Mouse (Mus musculus) MEL (cell line): ENCODE measurements around the gene Slco2a1. TPM values are rescaled to one million over a fixed set of nuclear protein-coding genes. Genes with fewer than 3 reads are reported as not detected.

ENCODE experiments used
- DNase-seq: peaks from one replicate; pipeline ENCODE4 v3.0.0; 2011; ENCODE audit warnings: low read depth, low spot score
- H3K27ac ChIP-seq: 2 replicates; pipeline ENCODE4 v1.5.1; 2012; ENCODE audit warnings: low read depth, mild to moderate bottlenecking, control low read depth, low read length, moderate library complexity; ENCODE audit not compliant: control insufficient read depth
- H3K27me3 ChIP-seq, 2 experiments: fragments of 150-350 bp in 1 of 2; sonication (generic) in 1 of 2; 2 replicates each; pipeline ENCODE4 v1.6.1; 2012; ENCODE audit warnings: low read length in 2 of 2, mild to moderate bottlenecking in 2 of 2, improper control_type of control experiment in 1 of 2, moderate library complexity in 1 of 2; ENCODE audit not compliant: insufficient read depth in 2 of 2, control insufficient read depth in 1 of 2
- H3K36me3 ChIP-seq, 2 experiments: 2 replicates each; pipeline ENCODE4 v1.6.1; 2012 to 2014; ENCODE audit warnings: low read length in 2 of 2, improper control_type of control experiment in 1 of 2, inconsistent platforms in 1 of 2, mild to moderate bottlenecking in 1 of 2; ENCODE audit not compliant: insufficient read depth in 2 of 2, control insufficient read depth in 1 of 2
- H3K4me1 ChIP-seq, 2 experiments: fragments of 150-350 bp in 1 of 2; sonication (generic) in 1 of 2; 2 replicates each; pipeline ENCODE4 v1.6.1; 2012; ENCODE audit warnings: low read length in 2 of 2, improper control_type of control experiment in 1 of 2, mild to moderate bottlenecking in 1 of 2; ENCODE audit not compliant: insufficient read depth in 2 of 2, control insufficient read depth in 1 of 2
- H3K4me3 ChIP-seq, 2 experiments: fragments of 150-350 bp in 1 of 2; sonication (generic) in 1 of 2; 2 replicates each; pipeline ENCODE4 v1.5.1; 2012; ENCODE audit warnings: low read depth in 2 of 2, low read length in 2 of 2, mild to moderate bottlenecking in 2 of 2, moderate library complexity in 2 of 2, control low read depth in 1 of 2, improper control_type of control experiment in 1 of 2; ENCODE audit not compliant: control insufficient read depth in 1 of 2, insufficient read depth in 1 of 2
- H3K79me2 ChIP-seq: 2 replicates; pipeline ENCODE4 v1.6.1; 2012; ENCODE audit warnings: mild to moderate bottlenecking, low read length, moderate library complexity; ENCODE audit not compliant: control insufficient read depth, poor library complexity, insufficient read depth
- H3K9ac ChIP-seq: 2 replicates; pipeline ENCODE4 v1.6.1; 2012; ENCODE audit warnings: low read depth, mild to moderate bottlenecking, control low read depth, low read length, moderate library complexity; ENCODE audit not compliant: control insufficient read depth, poor library complexity, severe bottlenecking
- H3K9me3 ChIP-seq: fragments of 150-350 bp; sonication (generic); replicated peaks from 2 replicates; pipeline ENCODE4 v1.6.1; 2012; ENCODE audit warnings: mild to moderate bottlenecking, low read length, improper control_type of control experiment, moderate library complexity; ENCODE audit not compliant: insufficient read depth
- BHLHE40 ChIP-seq: IDR thresholded peaks from 2 replicates; pipeline ENCODE4 v1.6.1; 2012; ENCODE audit warnings: low read depth, mild to moderate bottlenecking, inconsistent platforms, low read length, improper control_type of control experiment, borderline replicate concordance
- CHD1 ChIP-seq: IDR thresholded peaks from 2 replicates; pipeline ENCODE4 v1.6.1; 2012; ENCODE audit warnings: low read depth, mild to moderate bottlenecking, inconsistent platforms, low read length, improper control_type of control experiment
- CHD2 ChIP-seq: IDR thresholded peaks from 2 replicates; pipeline ENCODE4 v1.6.1; 2011; ENCODE audit warnings: low read length, improper control_type of control experiment
- CTCF ChIP-seq, 3 experiments: IDR thresholded peaks in 2 of 3; conservative IDR thresholded peaks in 1 of 3; 2 replicates each; pipeline ENCODE4 v1.5.1; 2011 to 2012; ENCODE audit warnings: low read length in 3 of 3, low read depth in 2 of 3, mild to moderate bottlenecking in 2 of 3, improper control_type of control experiment in 1 of 3, inconsistent platforms in 1 of 3, mixed read lengths in 1 of 3, moderate library complexity in 1 of 3; ENCODE audit not compliant: control insufficient read depth in 1 of 3, insufficient read depth in 1 of 3, poor library complexity in 1 of 3, severe bottlenecking in 1 of 3
- E2F4 ChIP-seq: IDR thresholded peaks from 2 replicates; pipeline ENCODE4 v1.6.1; 2011; ENCODE audit warnings: low read depth, low read length, improper control_type of control experiment, borderline replicate concordance
- ELF1 ChIP-seq: IDR thresholded peaks from 2 replicates; pipeline ENCODE4 v1.6.1; 2014; ENCODE audit warnings: low read depth, mild to moderate bottlenecking, inconsistent platforms, low read length, improper control_type of control experiment, moderate library complexity
- EP300 ChIP-seq, 2 experiments: IDR thresholded peaks; 2 replicates each; pipeline ENCODE4 v1.6.1; 2011; ENCODE audit warnings: improper control_type of control experiment in 2 of 2, low read length in 2 of 2, low read depth in 1 of 2, mild to moderate bottlenecking in 1 of 2
- ETS1 ChIP-seq: IDR thresholded peaks from 2 replicates; pipeline ENCODE4 v1.6.1; 2012; ENCODE audit warnings: low read depth, mild to moderate bottlenecking, inconsistent platforms, low read length, improper control_type of control experiment, moderate library complexity
- GABPA ChIP-seq: IDR thresholded peaks from 2 replicates; pipeline ENCODE4 v1.6.1; 2012; ENCODE audit warnings: low read depth, mild to moderate bottlenecking, inconsistent platforms, low read length, improper control_type of control experiment, moderate library complexity
- GATA1 ChIP-seq: IDR thresholded peaks from 2 replicates; pipeline ENCODE4 v1.6.1; 2011; ENCODE audit warnings: low read depth, low read length, improper control_type of control experiment
- HCFC1 ChIP-seq: IDR thresholded peaks from 2 replicates; pipeline ENCODE4 v1.6.1; 2012; ENCODE audit warnings: low read depth, mild to moderate bottlenecking, inconsistent platforms, low read length, improper control_type of control experiment, moderate library complexity
- JUND ChIP-seq: IDR thresholded peaks from 2 replicates; pipeline ENCODE4 v1.6.1; 2011; ENCODE audit warnings: low read depth, mild to moderate bottlenecking, improper control_type of control experiment, low read length
- KAT2A ChIP-seq: conservative IDR thresholded peaks from 2 replicates; pipeline ENCODE4 v1.6.1; 2012; ENCODE audit warnings: low read depth, low read length, improper control_type of control experiment, inconsistent platforms
- MAFK ChIP-seq: IDR thresholded peaks from 2 replicates; pipeline ENCODE4 v1.6.1; 2011; ENCODE audit warnings: low read depth, mild to moderate bottlenecking, low read length, improper control_type of control experiment, borderline replicate concordance
- MAX ChIP-seq: IDR thresholded peaks from 2 replicates; pipeline ENCODE4 v1.6.1; 2011; ENCODE audit warnings: low read length, improper control_type of control experiment
- MXI1 ChIP-seq: IDR thresholded peaks from 2 replicates; pipeline ENCODE4 v1.6.1; 2011; ENCODE audit warnings: mild to moderate bottlenecking, low read depth, low read length, improper control_type of control experiment
- NELFE ChIP-seq: IDR thresholded peaks from 2 replicates; pipeline ENCODE4 v1.6.1; 2011; ENCODE audit warnings: low read depth, low read length, improper control_type of control experiment
- POLR2AphosphoS2 ChIP-seq: IDR thresholded peaks from 2 replicates; pipeline ENCODE4 v1.6.1; 2011; ENCODE audit warnings: low read length, improper control_type of control experiment
- POLR2AphosphoS5 ChIP-seq: IDR thresholded peaks from 2 replicates; pipeline ENCODE4 v1.6.1; 2012; ENCODE audit warnings: low read depth, borderline replicate concordance, mild to moderate bottlenecking, inconsistent platforms, low read length, moderate library complexity, mixed read lengths
- RAD21 ChIP-seq: IDR thresholded peaks from 2 replicates; pipeline ENCODE4 v1.6.1; 2011; ENCODE audit warnings: mild to moderate bottlenecking, low read depth, low read length, improper control_type of control experiment
- RCOR1 ChIP-seq: IDR thresholded peaks from 2 replicates; pipeline ENCODE4 v1.6.1; 2012; ENCODE audit warnings: low read depth, mild to moderate bottlenecking, inconsistent platforms, low read length, improper control_type of control experiment
- SIN3A ChIP-seq: IDR thresholded peaks from 2 replicates; pipeline ENCODE4 v1.6.1; 2012; ENCODE audit warnings: low read length, improper control_type of control experiment, inconsistent platforms
- SMC3 ChIP-seq: IDR thresholded peaks from 2 replicates; pipeline ENCODE4 v1.6.1; 2011; ENCODE audit warnings: low read depth, low read length, improper control_type of control experiment
- TAL1 ChIP-seq: IDR thresholded peaks from 2 replicates; pipeline ENCODE4 v1.6.1; 2012; ENCODE audit warnings: mild to moderate bottlenecking, inconsistent platforms, low read length, moderate library complexity, mixed read lengths
- TBP ChIP-seq: IDR thresholded peaks from 2 replicates; pipeline ENCODE4 v1.8.0; 2011; ENCODE audit warnings: low read depth, low read length, improper control_type of control experiment
- TCF12 ChIP-seq: IDR thresholded peaks from 2 replicates; pipeline ENCODE4 v1.6.1; 2014; ENCODE audit warnings: low read depth, mild to moderate bottlenecking, inconsistent platforms, low read length, improper control_type of control experiment, moderate library complexity
- USF2 ChIP-seq, 2 experiments: IDR thresholded peaks; 2 replicates each; pipeline ENCODE4 v1.6.1; 2011 to 2012; ENCODE audit warnings: improper control_type of control experiment in 2 of 2, low read length in 2 of 2, borderline replicate concordance in 1 of 2, inconsistent platforms in 1 of 2, low read depth in 1 of 2, mild to moderate bottlenecking in 1 of 2; ENCODE audit not compliant: insufficient read depth in 1 of 2
- ZC3H11A ChIP-seq: IDR thresholded peaks from 2 replicates; pipeline ENCODE4 v1.6.1; 2012; ENCODE audit warnings: low read depth, mild to moderate bottlenecking, inconsistent platforms, low read length, improper control_type of control experiment
- ZKSCAN1 ChIP-seq: IDR thresholded peaks from 2 replicates; pipeline ENCODE4 v1.6.1; 2012; ENCODE audit warnings: low read depth, mild to moderate bottlenecking, inconsistent platforms, low read length, improper control_type of control experiment, moderate library complexity
- ZMIZ1 ChIP-seq: IDR thresholded peaks from 2 replicates; pipeline ENCODE4 v1.6.1; 2012; ENCODE audit warnings: low read depth, mild to moderate bottlenecking, inconsistent platforms, low read length, improper control_type of control experiment, moderate library complexity
- polyA plus RNA-seq, 2 experiments: library from polyadenylated mRNA; stranded (reverse) in 1 of 2; unstranded in 1 of 2; fragments of >175 nt in 1 of 2; fragments of >200 nt in 1 of 2; gene quantifications; 2 replicates each; pipeline versions ENCODE4 v1.2.1 to v1.2.4; 2012; ENCODE audit warnings: low replicate concordance in 2 of 2, low read depth in 1 of 2; ENCODE audit not compliant: insufficient read length in 2 of 2, insufficient read depth in 1 of 2, missing spikeins in 1 of 2
- total RNA-seq: library from RNA; depleted of rRNA; stranded (reverse); fragments of 300-350 nt; gene quantifications from 2 replicates; pipeline ENCODE4 v1.2.3, GENCODE M21; 2012

The Slco2a1 gene
- total and polyA plus RNA-seq, 3 experiments = 0.01 TPM; not detected in 2

GRCm38 (mm10) chr9:103040581-103040980, 52.1 kb downstream of the Slco2a1 start:
- no peak for DNase-seq
- Histone ChIP-seq H3K36me3 (no peaks in the 10 kb centered on the region), H3K79me2 (no peaks in the 10 kb centered on the region), H3K9ac (no peak overlapping the region), H3K4me3 (no peak overlapping the region), H3K27me3 (no peaks in the 10 kb centered on the region), H3K4me1 (no peaks in the 10 kb centered on the region), H3K27ac (no peak overlapping the region), H3K9me3 (no peaks in the 10 kb centered on the region)
- TF ChIP-seq BHLHE40 (no peak), SIN3A (no peak), JUND (no peak), USF2 (IDR thresholded peaks at IDR 0.05; ENCODE audit: borderline replicate concordance in 1 of 2, insufficient read depth in 1 of 2, low read depth in 1 of 2, low read length in 2 of 2) (no peak), CHD1 (no peak), TCF12 (no peak), POLR2AphosphoS2 (no peak), CTCF (IDR thresholded peaks at IDR 0.05 in 2 of 3, conservative IDR thresholded peaks at IDR 0.05 in 1 of 3; ENCODE audit: control insufficient read depth in 1 of 3, insufficient read depth in 1 of 3, low read depth in 2 of 3, low read length in 3 of 3, poor library complexity in 1 of 3, severe bottlenecking in 1 of 3) (no peak), POLR2AphosphoS5 (no peak), TAL1 (no peak), HCFC1 (no peak), SMC3 (no peak), TBP (no peak), RCOR1 (no peak), ELF1 (no peak), MXI1 (no peak), E2F4 (no peak), ZMIZ1 (no peak)

- no peaks in the 10 kb centered on the region for H3K27me3 ChIP-seq
- no peak for DNase-seq
- H3K36me3 ChIP-seq = no peaks in the 10 kb centered on the region
- TF ChIP-seq SIN3A (no peak), TBP (no peak), ZC3H11A (no peak), EP300 (IDR thresholded peaks at IDR 0.05; ENCODE audit: low read depth in 1 of 2, low read length in 2 of 2) (no peak), ZKSCAN1 (no peak), KAT2A (no peak), GABPA (no peak), E2F4 (no peak), ETS1 (no peak), BHLHE40 (no peak), RCOR1 (no peak), MAX (no peak), CHD1 (no peak), CHD2 (no peak), RAD21 (no peak), NELFE (no peak), GATA1 (no peak), MXI1 (no peak), MAFK (no peak)
- H3K27ac ChIP-seq = no peak overlapping the region
- no peak overlapping the region for H3K9ac ChIP-seq
- no peak overlapping the region for H3K4me3 ChIP-seq
- no peaks in the 10 kb centered on the region for H3K79me2 ChIP-seq
- H3K9me3 ChIP-seq = no peaks in the 10 kb centered on the region
- H3K4me1 ChIP-seq = no peaks in the 10 kb centered on the region
Measured at GRCm38 (mm10) chr9:103045406-103045805, 56.9 kb downstream of the Slco2a1 start.
